10 mouse cellular contexts compared by ENCODE assay signal in the genomic region with DNA sequence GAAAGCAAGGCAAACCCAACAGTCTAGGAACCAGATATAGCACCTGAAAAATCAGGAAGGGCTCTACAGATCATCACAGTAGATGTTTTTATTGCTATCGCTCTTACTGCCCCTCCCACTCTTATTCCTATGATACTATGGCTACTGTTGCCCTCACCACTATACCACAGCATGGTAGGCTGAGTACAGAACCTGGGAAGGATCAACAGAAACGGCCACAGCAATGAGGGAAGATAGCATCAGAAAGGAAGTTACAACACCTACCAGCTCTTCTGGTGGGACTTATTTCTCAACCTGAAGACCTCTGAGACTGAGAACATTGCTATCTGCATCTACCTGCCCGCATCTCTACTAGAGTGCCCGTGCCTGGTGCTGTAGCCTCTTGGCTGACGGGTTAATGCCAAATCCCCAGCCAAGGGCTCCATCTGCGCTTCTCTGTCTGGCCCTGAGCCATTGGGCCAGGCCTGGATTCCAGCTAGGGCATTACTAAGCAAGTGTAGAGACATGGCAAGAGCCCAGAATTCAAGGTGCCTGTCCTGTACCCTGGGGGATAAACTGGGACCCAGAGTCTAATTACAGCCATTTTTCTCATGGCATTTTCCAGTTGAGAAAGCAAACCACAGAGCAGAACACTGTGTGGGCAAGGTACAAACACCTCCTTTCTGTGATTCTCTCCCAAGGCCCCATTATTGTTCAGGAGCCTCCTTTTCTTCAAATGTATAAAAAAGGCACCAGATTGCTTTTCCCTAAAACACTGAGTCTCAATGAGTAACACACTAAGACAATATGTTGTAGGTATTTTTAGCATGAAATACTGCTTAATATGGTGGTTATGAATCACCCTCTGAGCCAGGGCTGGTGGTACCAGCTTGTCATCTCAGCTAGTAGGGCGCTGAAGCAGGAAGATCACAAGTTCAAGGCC. TPM values are rescaled to one million over a fixed set of nuclear protein-coding genes. Genes with fewer than 3 reads are reported as not detected.
A peak's percentile ranks its signal among the peaks of the same experiment; 100 is the strongest.
DNase-seq lines count a peak whose midpoint lies in the region; ATAC-seq lines count a peak whose summit lies in the region.
"Had no signal": no experiment of that assay in that cellular context is flagged by ENCODE, and none has a peak within 500 bp of the region (broad histone marks: within the 10 kb centered on the region; RNA-seq: fewer than 3 reads in every experiment).

No protein-coding gene starts in this region.

- no peak overlapping the region for H3K4me3 ChIP-seq in forebrain, embryonic 14.5 days (ENCODE audit: low read depth, low read length)
- no peak overlapping the region for H3K4me3 ChIP-seq in forebrain, embryonic 10.5 days
- H3K4me3 ChIP-seq in embryonic facial prominence, embryonic 10.5 days = no peak overlapping the region
- H3K4me3 ChIP-seq in forebrain, embryonic 15.5 days = no peak overlapping the region
- H3K4me3 ChIP-seq in hindbrain, embryonic 12.5 days = no peak overlapping the region

- H3K4me1 ChIP-seq in forebrain, embryonic 14.5 days (ENCODE audit: control insufficient read depth, insufficient read depth, low read length) = no peaks in the 10 kb centered on the region
- no peaks in the 10 kb centered on the region for H3K4me1 ChIP-seq in forebrain, embryonic 10.5 days
- H3K4me1 ChIP-seq in embryonic facial prominence, embryonic 10.5 days = no peaks in the 10 kb centered on the region
- H3K4me1 ChIP-seq in forebrain, embryonic 15.5 days = no peaks in the 10 kb centered on the region
- no peaks in the 10 kb centered on the region for H3K4me1 ChIP-seq in hindbrain, embryonic 12.5 days

- H3K9ac ChIP-seq in forebrain, embryonic 14.5 days (ENCODE audit: low read length) = no peak overlapping the region
- H3K9ac ChIP-seq in forebrain, embryonic 15.5 days (replicated peaks) = no peak overlapping the region
- H3K9ac ChIP-seq in hindbrain, embryonic 12.5 days = no peak overlapping the region
- H3K9ac ChIP-seq: lung, embryonic 14.5 days had no signal

- H3K27me3 ChIP-seq in forebrain, embryonic 14.5 days (replicated peaks; ENCODE audit: control insufficient read depth, insufficient read depth, low read length) = no peaks in the 10 kb centered on the region
- no peaks in the 10 kb centered on the region for H3K27me3 ChIP-seq in forebrain, embryonic 10.5 days (ENCODE audit: poor library complexity, severe bottlenecking)
- H3K27me3 ChIP-seq in embryonic facial prominence, embryonic 10.5 days (replicated peaks; ENCODE audit: low read depth, poor library complexity, severe bottlenecking) = no peaks in the 10 kb centered on the region
- no peaks in the 10 kb centered on the region for H3K27me3 ChIP-seq in forebrain, embryonic 15.5 days
- H3K27me3 ChIP-seq in hindbrain, embryonic 12.5 days = no peaks in the 10 kb centered on the region

- 70% methylated on average over 7 of the region's 7 CpGs for WGBS in forebrain, embryonic 14.5 days
- 89% methylated on average over 7 of the region's 7 CpGs for WGBS in forebrain, embryonic 10.5 days
- 86% methylated on average over 7 of the region's 7 CpGs for WGBS in embryonic facial prominence, embryonic 10.5 days
- WGBS in forebrain, embryonic 15.5 days = 76% methylated on average over 7 of the region's 7 CpGs
- WGBS in hindbrain, embryonic 12.5 days = 85% methylated on average over 7 of the region's 7 CpGs

- no peak overlapping the region for H3K27ac ChIP-seq in forebrain, embryonic 14.5 days (ENCODE audit: low read depth, low read length)
- H3K27ac ChIP-seq in forebrain, embryonic 10.5 days = no peak overlapping the region
- H3K27ac ChIP-seq in embryonic facial prominence, embryonic 10.5 days (replicated peaks) = no peak overlapping the region
- H3K27ac ChIP-seq in forebrain, embryonic 15.5 days (replicated peaks) = no peak overlapping the region
- no peak overlapping the region for H3K27ac ChIP-seq in hindbrain, embryonic 12.5 days

- no peak for ATAC-seq in forebrain, embryonic 14.5 days
- ATAC-seq in forebrain, embryonic 15.5 days (replicated peaks) = no peak
- ATAC-seq in hindbrain, embryonic 12.5 days (ENCODE audit: low FRiP score) = no peak
- ATAC-seq: intestine, embryonic 16.5 days had no signal

- H3K36me3 ChIP-seq in forebrain, embryonic 14.5 days (ENCODE audit: control insufficient read depth, insufficient read depth, low read length) = no peaks in the 10 kb centered on the region
- H3K36me3 ChIP-seq in forebrain, embryonic 10.5 days (replicated peaks) = no peaks in the 10 kb centered on the region
- H3K36me3 ChIP-seq in embryonic facial prominence, embryonic 10.5 days (replicated peaks) = no peaks in the 10 kb centered on the region
- no peaks in the 10 kb centered on the region for H3K36me3 ChIP-seq in forebrain, embryonic 15.5 days
- H3K36me3 ChIP-seq in hindbrain, embryonic 12.5 days = no peaks in the 10 kb centered on the region

- DNase-seq in forebrain, embryonic 14.5 days (ENCODE audit: low spot score) = peak; percentile 54
- DNase-seq in forebrain, embryonic 10.5 days (ENCODE audit: extremely low spot score, low spot score) = no peak
- peak; percentile 63 for DNase-seq in 416B (ENCODE audit: low read depth)
- DNase-seq in cerebellum, postnatal 36 days = peak; percentile 95 to 96
- peak; percentile 37 to 39 for DNase-seq in layer of hippocampus, adult 8-10 months (ENCODE audit: low spot score in 2 of 2)
- no peak for DNase-seq in embryonic facial prominence, embryonic 10.5 days (ENCODE audit: low spot score)
- DNase-seq: lung, embryonic 14.5 days had no signal

- H3K9me3 ChIP-seq in forebrain, embryonic 14.5 days (replicated peaks; ENCODE audit: control insufficient read depth, low read length) = no peaks in the 10 kb centered on the region
- H3K9me3 ChIP-seq in forebrain, embryonic 10.5 days = no peaks in the 10 kb centered on the region
- H3K9me3 ChIP-seq in embryonic facial prominence, embryonic 10.5 days = no peaks in the 10 kb centered on the region
- H3K9me3 ChIP-seq in forebrain, embryonic 15.5 days = no peaks in the 10 kb centered on the region
- no peaks in the 10 kb centered on the region for H3K9me3 ChIP-seq in hindbrain, embryonic 12.5 days (replicated peaks)

- no peak overlapping the region for H3K4me2 ChIP-seq in forebrain, embryonic 14.5 days (ENCODE audit: low read length)
- no peak overlapping the region for H3K4me2 ChIP-seq in forebrain, embryonic 15.5 days (replicated peaks)
- H3K4me2 ChIP-seq in hindbrain, embryonic 12.5 days (replicated peaks) = no peak overlapping the region
- H3K4me2 ChIP-seq: lung, embryonic 14.5 days had no signal

RNA-seq across cellular contexts. Expression of a gene that starts 28.0 kb away (rescaled TPM):
- polyA plus RNA-seq in forebrain, embryonic 14.5 days (2014; fragmentation: Nextera tagmentation; extraction: Ambion mirVana) = 31.9 and 44.3 TPM in 2 replicates
- 29.2 and 31.6 TPM in 2 replicates for polyA plus RNA-seq in forebrain, embryonic 10.5 days (2016; fragmentation: Nextera tagmentation; extraction: Ambion mirVana)
- total RNA-seq in layer of hippocampus, adult 8-10 months (2022) = 100 to 1,000 TPM; 102 to 128 (median 112) TPM
- polyA plus RNA-seq in embryonic facial prominence, embryonic 10.5 days (2016; fragmentation: Nextera tagmentation; extraction: Ambion mirVana) = 25.7 and 27.2 TPM in 2 replicates
- polyA plus RNA-seq in forebrain, embryonic 15.5 days (2015; fragmentation: Nextera tagmentation; extraction: Ambion mirVana) = 50.6 and 53.3 TPM in 2 replicates
- 47.1 and 48.6 TPM in 2 replicates for polyA plus RNA-seq in hindbrain, embryonic 12.5 days (2016; fragmentation: Nextera tagmentation; extraction: Ambion mirVana)

Comparison
In these comparisons a context has a peak if more than half of its experiments do, and no peak if none do; other contexts are left out.
1. DNase-seq: peak in forebrain, embryonic 14.5 days (single experiment), 416B (single experiment), cerebellum, postnatal 36 days (2 of 2) and layer of hippocampus, adult 8-10 months (2 of 2); none in forebrain, embryonic 10.5 days (single experiment) and embryonic facial prominence, embryonic 10.5 days (single experiment).